Mouse (Mus musculus): ENCODE data around the gene Btnl10. TPM values are rescaled to one million over a fixed set of nuclear protein-coding genes. Genes with fewer than 3 reads are reported as not detected.

Btnl10 gene
- polyA plus RNA-seq, 1 experiment from 2014 or later = not detected

- H3K4me3 ChIP-seq (ENCODE audit: low read depth, low read length) = no peak overlapping the region
- H3K9me3 ChIP-seq (ENCODE audit: control insufficient read depth, low read length) = no peaks in the 10 kb centered on the region
- DNase-seq (ENCODE audit: low spot score) (no peak), ATAC-seq (ENCODE audit: low FRiP score, low TSS enrichment) (no peak)
- no peak overlapping the region for H3K4me2 ChIP-seq (replicated peaks; ENCODE audit: low read depth)
- H3K27me3 ChIP-seq (ENCODE audit: control insufficient read depth, insufficient read depth, low read length) = no peaks in the 10 kb centered on the region
- H3K4me1 ChIP-seq (replicated peaks; ENCODE audit: control insufficient read depth, insufficient read depth) = no peaks in the 10 kb centered on the region
- H3K27ac ChIP-seq (replicated peaks) = no peak overlapping the region
- H3K9ac ChIP-seq (ENCODE audit: low read length) = no peak overlapping the region
- TF ChIP-seq EP300 (optimal IDR thresholded peaks at IDR 0.05) = no peak
- TF ChIP-seq CTCF (IDR thresholded peaks at IDR 0.05; ENCODE audit: low read depth) = no peak
- WGBS = 82% methylated on average over 6 of the region's 6 CpGs
- peaks cover 10% of the 10 kb centered on the region for H3K36me3 ChIP-seq (ENCODE audit: control insufficient read depth, insufficient read depth, low read length)
Observed at GRCm38 (mm10) chr11:58897485-58897884, 20.2 kb upstream of the Btnl10 start.

- no peaks in the 10 kb centered on the region for H3K27me3 ChIP-seq (ENCODE audit: control insufficient read depth, insufficient read depth, low read length)
Observed at GRCm38 (mm10) chr11:58901080-58901479, 16.6 kb upstream of the Btnl10 start.

GRCm38 (mm10) chr11:58903511-58904409 lies 13.9 kb upstream of the Btnl10 start, which contains the start of gene Zfp39:
TSS of gene Zfp39 (minus strand) at chr11:58904225.
- Histone ChIP-seq H3K27me3 (ENCODE audit: control insufficient read depth, insufficient read depth, low read length) (no peaks in the 10 kb centered on the region), H3K9me3 (ENCODE audit: control insufficient read depth, low read length) (no peaks in the 10 kb centered on the region), H3K9ac (ENCODE audit: low read length) (peak within 1 kb of the TSS; percentile 85), H3K27ac (replicated peaks) (peak within 1 kb of the TSS; percentile 91), H3K4me1 (replicated peaks; ENCODE audit: control insufficient read depth, insufficient read depth) (0 out of 2 replicates have a peak, but pooled peaks cover 4% of the 10 kb centered on the region), H3K4me3 (ENCODE audit: low read depth, low read length) (peak within 1 kb of the TSS; percentile 60), H3K36me3 (ENCODE audit: control insufficient read depth, insufficient read depth, low read length) (peaks cover 8% of the 10 kb centered on the region; the same call in 1 of the 2 replicates), H3K4me2 (replicated peaks; ENCODE audit: low read depth) (peak within 1 kb of the TSS; percentile 79)
- ATAC-seq (ENCODE audit: low FRiP score, low TSS enrichment) (peak; percentile 96), DNase-seq (ENCODE audit: low spot score) (peak; percentile 92)
- TF ChIP-seq CTCF (IDR thresholded peaks at IDR 0.05; ENCODE audit: low read depth) (0 out of 2 replicates have a peak, but pooled peaks have one; percentile 17), EP300 (optimal IDR thresholded peaks at IDR 0.05) (no peak)
- under 1% methylated on average over 40 of the region's 40 CpGs for WGBS

More at GRCm38 (mm10) chr11:58901080-58901479, 16.6 kb upstream of the Btnl10 start:
- H3K4me1 ChIP-seq (replicated peaks; ENCODE audit: control insufficient read depth, insufficient read depth) = 0 out of 2 replicates have a peak, but pooled peaks cover 4% of the 10 kb centered on the region
- no peak overlapping the region for H3K27ac ChIP-seq (replicated peaks)
- no peak overlapping the region for H3K4me3 ChIP-seq (ENCODE audit: low read depth, low read length)
- peaks cover 8% of the 10 kb centered on the region; the same call in 1 of the 2 replicates for H3K36me3 ChIP-seq (ENCODE audit: control insufficient read depth, insufficient read depth, low read length)
- TF ChIP-seq CTCF (IDR thresholded peaks at IDR 0.05; ENCODE audit: low read depth) (no peak), EP300 (optimal IDR thresholded peaks at IDR 0.05) (no peak)
- no peaks in the 10 kb centered on the region for H3K9me3 ChIP-seq (ENCODE audit: control insufficient read depth, low read length)
- H3K9ac ChIP-seq (ENCODE audit: low read length) = no peak overlapping the region
- ATAC-seq (ENCODE audit: low FRiP score, low TSS enrichment) (no peak), DNase-seq (ENCODE audit: low spot score) (no peak)
- H3K4me2 ChIP-seq (replicated peaks; ENCODE audit: low read depth) = no peak overlapping the region

GRCm38 (mm10) chr11:58904410-58904718 lies 13.3 kb upstream of the Btnl10 start:
- TF ChIP-seq CTCF (IDR thresholded peaks at IDR 0.05; ENCODE audit: low read depth) (no peak), EP300 (optimal IDR thresholded peaks at IDR 0.05) (no peak)
- 0 out of 2 replicates have a peak, but pooled peaks cover 4% of the 10 kb centered on the region for H3K4me1 ChIP-seq (replicated peaks; ENCODE audit: control insufficient read depth, insufficient read depth)
- no peaks in the 10 kb centered on the region for H3K9me3 ChIP-seq (ENCODE audit: control insufficient read depth, low read length)
- WGBS = 3% methylated on average over 8 of the region's 8 CpGs
- peak overlapping the region; percentile 60 for H3K4me3 ChIP-seq (ENCODE audit: low read depth, low read length)
- DNase-seq (ENCODE audit: low spot score) = no peak
- no peaks in the 10 kb centered on the region for H3K27me3 ChIP-seq (ENCODE audit: control insufficient read depth, insufficient read depth, low read length)
- peak overlapping the region; percentile 91 for H3K27ac ChIP-seq (replicated peaks)
- ATAC-seq (ENCODE audit: low FRiP score, low TSS enrichment) = no peak
- peaks cover 8% of the 10 kb centered on the region; the same call in 1 of the 2 replicates for H3K36me3 ChIP-seq (ENCODE audit: control insufficient read depth, insufficient read depth, low read length)
- peak overlapping the region; percentile 79 for H3K4me2 ChIP-seq (replicated peaks; ENCODE audit: low read depth)
- H3K9ac ChIP-seq (ENCODE audit: low read length) = peak overlapping the region; percentile 85; the same call in 1 of the 2 replicates

GRCm38 (mm10) chr11:58904838-58905237 lies 12.9 kb upstream of the Btnl10 start:
- no peak overlapping the region for H3K27ac ChIP-seq (replicated peaks)
- no peak overlapping the region for H3K4me3 ChIP-seq (ENCODE audit: low read depth, low read length)
- H3K27me3 ChIP-seq (ENCODE audit: control insufficient read depth, insufficient read depth, low read length) = no peaks in the 10 kb centered on the region
- peak; percentile 18 for DNase-seq (ENCODE audit: low spot score)
- no peak overlapping the region for H3K4me2 ChIP-seq (replicated peaks; ENCODE audit: low read depth)
- no peak for ATAC-seq (ENCODE audit: low FRiP score, low TSS enrichment)
- peaks cover 8% of the 10 kb centered on the region; the same call in 1 of the 2 replicates for H3K36me3 ChIP-seq (ENCODE audit: control insufficient read depth, insufficient read depth, low read length)
- WGBS = 59% methylated on average over 6 of the region's 6 CpGs
- 0 out of 2 replicates have a peak, but pooled peaks cover 4% of the 10 kb centered on the region for H3K4me1 ChIP-seq (replicated peaks; ENCODE audit: control insufficient read depth, insufficient read depth)
- no peak overlapping the region for H3K9ac ChIP-seq (ENCODE audit: low read length)
- no peaks in the 10 kb centered on the region for H3K9me3 ChIP-seq (ENCODE audit: control insufficient read depth, low read length)
- no peak for TF ChIP-seq CTCF (IDR thresholded peaks at IDR 0.05; ENCODE audit: low read depth)
- no peak for TF ChIP-seq EP300 (optimal IDR thresholded peaks at IDR 0.05)

GRCm38 (mm10) chr11:58913776-58914175 lies 3.9 kb upstream of the Btnl10 start:
- H3K4me2 ChIP-seq (replicated peaks; ENCODE audit: low read depth) = no peak overlapping the region

More at GRCm38 (mm10) chr11:58913776-58914175, 3.9 kb upstream of the Btnl10 start:
- Histone ChIP-seq H3K9me3 (ENCODE audit: control insufficient read depth, low read length) (no peaks in the 10 kb centered on the region), H3K4me1 (replicated peaks; ENCODE audit: control insufficient read depth, insufficient read depth) (0 out of 2 replicates have a peak, but pooled peaks cover 3% of the 10 kb centered on the region), H3K27ac (replicated peaks) (no peak overlapping the region), H3K36me3 (ENCODE audit: control insufficient read depth, insufficient read depth, low read length) (no peaks in the 10 kb centered on the region), H3K9ac (ENCODE audit: low read length) (no peak overlapping the region), H3K27me3 (ENCODE audit: control insufficient read depth, insufficient read depth, low read length) (no peaks in the 10 kb centered on the region), H3K4me3 (ENCODE audit: low read depth, low read length) (no peak overlapping the region)
- ATAC-seq (ENCODE audit: low FRiP score, low TSS enrichment) (no peak), DNase-seq (ENCODE audit: low spot score) (no peak)
- WGBS = 54% methylated on average over 1 of the region's 1 CpGs
- TF ChIP-seq CTCF (IDR thresholded peaks at IDR 0.05; ENCODE audit: low read depth) (no peak), EP300 (optimal IDR thresholded peaks at IDR 0.05) (no peak)

Measured in stomach, postnatal 0 days (tissue).